Mouse (Mus musculus): ENCODE results near the gene Lpar2.

Gene Lpar2

DNA sequence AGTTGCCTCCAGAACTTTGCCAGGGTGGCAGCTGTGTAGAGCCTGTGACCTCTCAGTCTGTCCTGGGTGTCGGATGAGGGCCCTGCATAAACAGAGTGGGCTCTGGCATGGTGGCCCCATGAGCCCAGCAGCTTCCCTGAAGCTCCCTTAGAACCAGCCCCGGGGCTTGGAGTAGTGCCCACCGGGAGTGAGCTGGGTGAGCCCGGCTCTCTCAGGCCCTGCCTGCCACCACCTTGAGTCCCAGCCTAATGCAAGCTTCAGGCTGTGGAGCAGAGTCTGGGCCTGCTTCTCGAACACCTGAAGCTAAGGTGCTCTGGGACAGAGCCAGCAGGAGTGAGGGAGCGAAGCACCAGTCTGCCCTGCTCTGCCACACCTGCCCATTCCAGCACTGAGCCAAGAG lies 48.7 kb downstream of the Lpar2 start:
- DNase-seq, result no peak

DNA sequence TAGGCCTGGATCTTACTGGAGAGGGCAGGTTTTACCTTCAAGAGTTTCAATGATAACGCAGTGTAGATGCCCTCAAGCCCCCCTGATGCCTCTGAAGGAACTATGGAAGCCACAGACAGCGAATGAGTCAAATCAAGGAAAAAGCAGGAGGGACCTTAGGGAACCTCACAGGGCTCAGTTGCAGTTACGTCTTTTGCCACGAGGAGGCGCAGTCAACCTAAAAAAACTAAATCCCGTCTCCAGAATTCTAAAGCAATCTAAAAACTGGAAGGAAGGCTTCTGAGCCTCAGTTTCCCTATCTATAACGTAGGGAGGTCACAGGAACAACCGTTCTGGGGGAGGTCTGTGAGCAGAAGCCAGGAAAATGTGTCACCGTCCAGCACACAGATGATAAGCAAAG lies 51.9 kb downstream of the Lpar2 start:
- no peak for DNase-seq

DNA sequence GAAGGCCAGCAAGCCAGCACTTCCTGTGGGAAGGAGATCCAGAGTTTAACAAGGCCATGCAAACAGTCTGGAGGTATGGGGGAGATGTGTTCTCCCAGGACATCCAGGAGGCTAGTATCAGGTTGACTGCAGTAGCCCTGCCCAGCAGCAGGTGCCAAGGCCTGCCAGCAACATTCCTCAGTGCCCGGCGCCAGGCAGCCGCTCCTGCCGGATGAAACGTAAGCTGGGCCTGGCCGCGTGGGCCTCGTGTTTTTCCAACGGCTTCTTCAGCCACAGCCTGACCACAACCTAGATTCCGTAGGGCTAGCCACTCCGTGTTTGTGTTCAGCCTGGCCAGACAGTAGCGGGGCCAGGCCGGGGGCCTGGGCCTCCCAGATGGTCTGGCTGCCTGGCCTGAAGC lies 52.4 kb downstream of the Lpar2 start:
- DNase-seq, result no peak

DNA sequence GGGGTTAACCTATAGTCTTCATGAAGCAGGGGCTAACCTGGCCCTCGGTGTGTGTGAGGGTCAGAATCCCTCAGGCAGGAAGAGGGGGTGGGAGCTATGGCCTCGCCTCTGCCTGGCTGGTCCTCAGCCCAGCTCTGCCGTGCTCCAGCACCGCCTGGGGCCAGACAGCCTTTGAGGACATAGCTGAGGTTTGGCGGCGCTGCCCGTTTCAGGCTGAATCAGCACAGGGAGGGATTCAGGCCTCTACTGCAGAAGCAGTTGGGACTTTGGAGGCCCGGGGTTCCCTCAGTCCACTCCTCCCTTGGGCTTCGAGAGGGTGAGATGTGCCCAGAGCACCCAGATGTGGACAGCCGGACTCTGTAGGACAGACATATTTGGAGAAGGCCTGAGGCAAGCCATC lies 53.9 kb downstream of the Lpar2 start:
- no peak for DNase-seq

DNA sequence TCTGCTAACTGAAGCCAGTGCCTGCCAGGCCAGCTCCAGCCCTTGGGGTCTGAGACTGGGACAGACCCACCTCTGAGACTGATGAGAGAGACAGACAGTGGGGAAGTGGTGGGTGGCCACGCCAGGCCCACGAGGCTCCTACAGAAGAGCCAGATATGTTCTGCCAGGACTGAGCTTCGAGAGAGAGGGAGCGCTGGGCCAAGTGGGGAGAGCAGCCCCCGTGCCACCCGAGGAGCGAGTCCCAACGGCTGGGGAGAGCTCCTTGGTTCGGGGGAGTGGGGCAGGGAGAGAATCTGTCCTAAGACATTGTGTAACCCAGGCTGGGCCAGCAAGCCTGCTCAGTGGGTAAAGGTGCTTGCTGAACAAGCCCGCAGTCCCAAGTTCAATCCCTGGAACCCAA lies 54.7 kb downstream of the Lpar2 start:
- DNase-seq, result no peak

DNA sequence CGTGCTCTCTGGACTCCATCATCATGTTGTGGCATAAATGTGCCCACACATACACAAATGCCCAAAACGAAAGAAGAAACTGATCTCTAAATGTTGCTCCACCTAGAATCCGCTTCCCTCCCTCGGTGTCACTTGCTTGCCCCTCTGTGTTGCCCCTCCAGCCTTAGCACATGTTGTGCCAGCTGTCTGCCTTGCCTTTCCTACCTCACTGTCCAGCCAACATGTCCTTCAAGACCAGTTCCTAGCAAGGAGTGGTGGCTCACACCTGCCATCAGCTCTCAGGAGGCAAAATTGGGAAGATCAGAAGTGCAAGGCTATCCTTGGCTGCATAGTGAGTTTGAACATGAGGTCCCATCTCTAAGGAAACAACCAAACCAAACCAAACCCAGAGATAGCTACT lies 55.2 kb downstream of the Lpar2 start:
- DNase-seq, result no peak

DNA sequence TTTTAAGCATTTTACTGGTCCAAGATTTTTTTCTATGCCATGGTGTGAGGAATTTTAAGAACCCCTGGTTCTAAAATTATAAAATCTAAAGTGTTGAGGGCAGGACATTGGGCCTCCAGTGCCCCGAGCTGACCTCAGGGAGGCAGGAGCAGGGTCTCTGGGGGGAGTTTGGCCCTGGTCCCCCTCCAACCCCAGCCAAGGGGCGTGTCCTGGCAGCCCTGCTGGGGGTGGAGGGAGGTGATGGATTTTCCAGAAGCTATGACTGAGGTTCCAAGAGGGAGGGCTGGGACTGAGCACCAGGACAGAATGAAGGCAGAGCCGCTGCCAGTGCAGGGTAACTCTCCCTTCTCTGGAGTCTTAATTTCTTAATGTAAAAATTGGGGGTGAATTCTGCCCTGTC lies 55.8 kb downstream of the Lpar2 start:
- no peak for DNase-seq

DNA sequence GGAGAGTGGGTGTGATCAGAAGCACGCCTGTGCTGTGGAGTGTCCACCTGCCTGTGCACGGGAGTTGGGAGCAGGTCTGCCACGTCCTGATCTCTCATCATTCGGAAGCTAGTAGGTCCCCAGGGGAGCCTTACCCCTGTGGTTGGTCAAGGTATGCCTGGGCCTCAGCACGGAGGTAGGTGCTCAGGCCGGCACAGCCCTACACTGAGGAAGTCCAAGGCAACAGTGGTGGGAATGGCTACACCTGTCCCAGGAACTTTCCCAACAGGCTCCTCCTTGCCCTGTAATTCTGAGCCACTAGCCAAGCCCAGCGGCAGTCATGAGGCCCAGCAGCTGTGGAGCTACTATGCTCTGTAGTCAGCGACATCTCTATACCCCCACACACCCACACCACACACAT lies 57.4 kb downstream of the Lpar2 start:
- no peak for DNase-seq

Data from cerebellum, adult 11-12 months (tissue).